Mouse (Mus musculus) testis, postnatal 14 days (tissue): Measurements from ENCODE around the gene Chst11.
A peak's percentile ranks its signal among the peaks of the same experiment; 100 is the strongest.

Source experiments
- DNase-seq: peaks from one replicate; pipeline ENCODE4 v3.0.0; 2021; ENCODE audit warnings: low spot score

The Chst11 gene

GRCm38 (mm10) chr10:82984950-82985699 lies at the start of gene Chst11:
Gene Chst11 (plus strand): TSS chr10:82985498.
- peak; percentile 69 for DNase-seq

- DNase-seq = no peak
These were observed 49.5 kb upstream of the Chst11 start for GRCm38 (mm10) chr10:82935774-82936173.

- no peak for DNase-seq
These were observed 31.9 kb upstream of the Chst11 start for GRCm38 (mm10) chr10:82953415-82953814.

- DNase-seq = no peak
These were observed 30.2 kb upstream of the Chst11 start for GRCm38 (mm10) chr10:82955117-82955516.

- no peak for DNase-seq
These were observed 27.0 kb upstream of the Chst11 start for GRCm38 (mm10) chr10:82958218-82958761.

- no peak for DNase-seq
These were observed 26.0 kb upstream of the Chst11 start for GRCm38 (mm10) chr10:82959316-82959715.

- DNase-seq = no peak
These were observed 24.0 kb upstream of the Chst11 start for GRCm38 (mm10) chr10:82961302-82961701.

- DNase-seq = no peak
These were observed 23.3 kb upstream of the Chst11 start for GRCm38 (mm10) chr10:82962018-82962417.

GRCm38 (mm10) chr10:82962472-82963020 lies 22.8 kb upstream of the Chst11 start:
- no peak for DNase-seq

GRCm38 (mm10) chr10:82964491-82964890 lies 20.8 kb upstream of the Chst11 start:
- DNase-seq = no peak

GRCm38 (mm10) chr10:82966672-82967071 lies 18.6 kb upstream of the Chst11 start:
- no peak for DNase-seq

GRCm38 (mm10) chr10:82969612-82970011 lies 15.7 kb upstream of the Chst11 start:
- no peak for DNase-seq

GRCm38 (mm10) chr10:82971549-82971948 lies 13.7 kb upstream of the Chst11 start:
- DNase-seq = no peak

- no peak for DNase-seq
These were observed 11.1 kb upstream of the Chst11 start for GRCm38 (mm10) chr10:82974201-82974600.

GRCm38 (mm10) chr10:82974627-82975177 lies 10.6 kb upstream of the Chst11 start:
- DNase-seq = no peak

GRCm38 (mm10) chr10:82975806-82976205 lies 9.5 kb upstream of the Chst11 start:
- no peak for DNase-seq

GRCm38 (mm10) chr10:82982286-82982685 lies 3.0 kb upstream of the Chst11 start:
- no peak for DNase-seq

GRCm38 (mm10) chr10:82985700-82986131 lies 418 bp downstream of the Chst11 start:
- DNase-seq = no peak

- peak; percentile 15 for DNase-seq
These were observed 1.1 kb downstream of the Chst11 start for GRCm38 (mm10) chr10:82986251-82986992.

GRCm38 (mm10) chr10:82986993-82987349 lies 1.7 kb downstream of the Chst11 start:
- DNase-seq = no peak

- DNase-seq = no peak
These were observed 2.1 kb downstream of the Chst11 start for GRCm38 (mm10) chr10:82987394-82987793.

- DNase-seq = no peak
These were observed 4.2 kb downstream of the Chst11 start for GRCm38 (mm10) chr10:82989418-82990025.
